Mouse (Mus musculus) MEL (cell line): Measurements from ENCODE around the gene Lman2. TPM values are rescaled to one million over a fixed set of nuclear protein-coding genes. Genes with fewer than 3 reads are reported as not detected.

Source experiments
- DNase-seq: peaks from one replicate; pipeline ENCODE4 v3.0.0; 2011; ENCODE audit warnings: low read depth, low spot score
- H3K27ac ChIP-seq: 2 replicates; pipeline ENCODE4 v1.5.1; 2012; ENCODE audit warnings: low read depth, mild to moderate bottlenecking, control low read depth, low read length, moderate library complexity; ENCODE audit not compliant: control insufficient read depth
- H3K27me3 ChIP-seq, 2 experiments: fragments of 150-350 bp in 1 of 2; sonication (generic) in 1 of 2; 2 replicates each; pipeline ENCODE4 v1.6.1; 2012; ENCODE audit warnings: low read length in 2 of 2, mild to moderate bottlenecking in 2 of 2, improper control_type of control experiment in 1 of 2, moderate library complexity in 1 of 2; ENCODE audit not compliant: insufficient read depth in 2 of 2, control insufficient read depth in 1 of 2
- H3K36me3 ChIP-seq, 2 experiments: 2 replicates each; pipeline ENCODE4 v1.6.1; 2012 to 2014; ENCODE audit warnings: low read length in 2 of 2, improper control_type of control experiment in 1 of 2, inconsistent platforms in 1 of 2, mild to moderate bottlenecking in 1 of 2; ENCODE audit not compliant: insufficient read depth in 2 of 2, control insufficient read depth in 1 of 2
- H3K4me1 ChIP-seq, 2 experiments: fragments of 150-350 bp in 1 of 2; sonication (generic) in 1 of 2; 2 replicates each; pipeline ENCODE4 v1.6.1; 2012; ENCODE audit warnings: low read length in 2 of 2, improper control_type of control experiment in 1 of 2, mild to moderate bottlenecking in 1 of 2; ENCODE audit not compliant: insufficient read depth in 2 of 2, control insufficient read depth in 1 of 2
- H3K4me3 ChIP-seq, 2 experiments: fragments of 150-350 bp in 1 of 2; sonication (generic) in 1 of 2; 2 replicates each; pipeline ENCODE4 v1.5.1; 2012; ENCODE audit warnings: low read depth in 2 of 2, low read length in 2 of 2, mild to moderate bottlenecking in 2 of 2, moderate library complexity in 2 of 2, control low read depth in 1 of 2, improper control_type of control experiment in 1 of 2; ENCODE audit not compliant: control insufficient read depth in 1 of 2, insufficient read depth in 1 of 2
- H3K79me2 ChIP-seq: 2 replicates; pipeline ENCODE4 v1.6.1; 2012; ENCODE audit warnings: mild to moderate bottlenecking, low read length, moderate library complexity; ENCODE audit not compliant: control insufficient read depth, poor library complexity, insufficient read depth
- H3K9ac ChIP-seq: 2 replicates; pipeline ENCODE4 v1.6.1; 2012; ENCODE audit warnings: low read depth, mild to moderate bottlenecking, control low read depth, low read length, moderate library complexity; ENCODE audit not compliant: control insufficient read depth, poor library complexity, severe bottlenecking
- H3K9me3 ChIP-seq: fragments of 150-350 bp; sonication (generic); replicated peaks from 2 replicates; pipeline ENCODE4 v1.6.1; 2012; ENCODE audit warnings: mild to moderate bottlenecking, low read length, improper control_type of control experiment, moderate library complexity; ENCODE audit not compliant: insufficient read depth
- CHD2 ChIP-seq: IDR thresholded peaks from 2 replicates; pipeline ENCODE4 v1.6.1; 2011; ENCODE audit warnings: low read length, improper control_type of control experiment
- E2F4 ChIP-seq: IDR thresholded peaks from 2 replicates; pipeline ENCODE4 v1.6.1; 2011; ENCODE audit warnings: low read depth, low read length, improper control_type of control experiment, borderline replicate concordance
- EP300 ChIP-seq, 2 experiments: IDR thresholded peaks; 2 replicates each; pipeline ENCODE4 v1.6.1; 2011; ENCODE audit warnings: improper control_type of control experiment in 2 of 2, low read length in 2 of 2, low read depth in 1 of 2, mild to moderate bottlenecking in 1 of 2
- GABPA ChIP-seq: IDR thresholded peaks from 2 replicates; pipeline ENCODE4 v1.6.1; 2012; ENCODE audit warnings: low read depth, mild to moderate bottlenecking, inconsistent platforms, low read length, improper control_type of control experiment, moderate library complexity
- MAX ChIP-seq: IDR thresholded peaks from 2 replicates; pipeline ENCODE4 v1.6.1; 2011; ENCODE audit warnings: low read length, improper control_type of control experiment
- MAZ ChIP-seq: IDR thresholded peaks from 2 replicates; pipeline ENCODE4 v1.6.1; 2012; ENCODE audit warnings: low read depth, mild to moderate bottlenecking, inconsistent platforms, low read length, improper control_type of control experiment
- MEF2A ChIP-seq: IDR thresholded peaks from 2 replicates; pipeline ENCODE4 v1.6.1; 2014; ENCODE audit warnings: low read depth, mild to moderate bottlenecking, inconsistent platforms, low read length, improper control_type of control experiment; ENCODE audit not compliant: poor library complexity, insufficient replicate concordance, severe bottlenecking; ENCODE audit errors: extremely low read depth
- MXI1 ChIP-seq: IDR thresholded peaks from 2 replicates; pipeline ENCODE4 v1.6.1; 2011; ENCODE audit warnings: mild to moderate bottlenecking, low read depth, low read length, improper control_type of control experiment
- MYB ChIP-seq: IDR thresholded peaks from 2 replicates; pipeline ENCODE4 v1.6.1; 2011; ENCODE audit warnings: mild to moderate bottlenecking, low read depth, low read length, improper control_type of control experiment
- MYC ChIP-seq: IDR thresholded peaks from 2 replicates; pipeline ENCODE4 v1.6.1; 2011; ENCODE audit warnings: low read depth, mild to moderate bottlenecking, low read length, improper control_type of control experiment, moderate library complexity
- NRF1 ChIP-seq: IDR thresholded peaks from 2 replicates; pipeline ENCODE4 v1.6.1; 2014; ENCODE audit warnings: low read depth, mild to moderate bottlenecking, inconsistent platforms, low read length, improper control_type of control experiment, moderate library complexity; ENCODE audit not compliant: poor library complexity, insufficient read depth, severe bottlenecking
- POLR2A ChIP-seq, 2 experiments: IDR thresholded peaks; 2 replicates each; pipeline ENCODE4 v1.6.1; 2011 to 2012; ENCODE audit warnings: low read length in 2 of 2, mild to moderate bottlenecking in 2 of 2, control low read depth in 1 of 2, improper control_type of control experiment in 1 of 2, low read depth in 1 of 2, moderate library complexity in 1 of 2; ENCODE audit not compliant: control insufficient read depth in 1 of 2, insufficient read depth in 1 of 2, poor library complexity in 1 of 2
- RCOR1 ChIP-seq: IDR thresholded peaks from 2 replicates; pipeline ENCODE4 v1.6.1; 2012; ENCODE audit warnings: low read depth, mild to moderate bottlenecking, inconsistent platforms, low read length, improper control_type of control experiment
- SIN3A ChIP-seq: IDR thresholded peaks from 2 replicates; pipeline ENCODE4 v1.6.1; 2012; ENCODE audit warnings: low read length, improper control_type of control experiment, inconsistent platforms
- TBP ChIP-seq: IDR thresholded peaks from 2 replicates; pipeline ENCODE4 v1.8.0; 2011; ENCODE audit warnings: low read depth, low read length, improper control_type of control experiment
- TCF12 ChIP-seq: IDR thresholded peaks from 2 replicates; pipeline ENCODE4 v1.6.1; 2014; ENCODE audit warnings: low read depth, mild to moderate bottlenecking, inconsistent platforms, low read length, improper control_type of control experiment, moderate library complexity
- USF2 ChIP-seq, 2 experiments: IDR thresholded peaks; 2 replicates each; pipeline ENCODE4 v1.6.1; 2011 to 2012; ENCODE audit warnings: improper control_type of control experiment in 2 of 2, low read length in 2 of 2, borderline replicate concordance in 1 of 2, inconsistent platforms in 1 of 2, low read depth in 1 of 2, mild to moderate bottlenecking in 1 of 2; ENCODE audit not compliant: insufficient read depth in 1 of 2
- ZC3H11A ChIP-seq: IDR thresholded peaks from 2 replicates; pipeline ENCODE4 v1.6.1; 2012; ENCODE audit warnings: low read depth, mild to moderate bottlenecking, inconsistent platforms, low read length, improper control_type of control experiment
- ZKSCAN1 ChIP-seq: IDR thresholded peaks from 2 replicates; pipeline ENCODE4 v1.6.1; 2012; ENCODE audit warnings: low read depth, mild to moderate bottlenecking, inconsistent platforms, low read length, improper control_type of control experiment, moderate library complexity
- ZMIZ1 ChIP-seq: IDR thresholded peaks from 2 replicates; pipeline ENCODE4 v1.6.1; 2012; ENCODE audit warnings: low read depth, mild to moderate bottlenecking, inconsistent platforms, low read length, improper control_type of control experiment, moderate library complexity
- polyA plus RNA-seq, 2 experiments: library from polyadenylated mRNA; stranded (reverse) in 1 of 2; unstranded in 1 of 2; fragments of >175 nt in 1 of 2; fragments of >200 nt in 1 of 2; gene quantifications; 2 replicates each; pipeline versions ENCODE4 v1.2.1 to v1.2.4; 2012; ENCODE audit warnings: low replicate concordance in 2 of 2, low read depth in 1 of 2; ENCODE audit not compliant: insufficient read length in 2 of 2, insufficient read depth in 1 of 2, missing spikeins in 1 of 2
- total RNA-seq: library from RNA; depleted of rRNA; stranded (reverse); fragments of 300-350 nt; gene quantifications from 2 replicates; pipeline ENCODE4 v1.2.3, GENCODE M21; 2012

Gene Lman2
- total and polyA plus RNA-seq, 3 experiments, result 86.1 to 239 (median 145) TPM

- TF ChIP-seq MYC (no peak), ZKSCAN1 (no peak), MAX (no peak)
- peaks cover 2 to 11% of the 10 kb centered on the region in 2 experiments; a peak in 3 of 4 replicates for H3K27me3 ChIP-seq
Measured at GRCm38 (mm10) chr13:55403266-55403665, 40.7 kb upstream of the Lman2 start.

GRCm38 (mm10) chr13:55400039-55400346, 37.4 kb upstream of the Lman2 start:
- Histone ChIP-seq H3K27me3 (peaks cover 2 to 11% of the 10 kb centered on the region in 2 experiments; a peak in 3 of 4 replicates), H3K9ac (no peak overlapping the region), H3K4me1 (no peaks in the 10 kb centered on the region), H3K79me2 (no peaks in the 10 kb centered on the region), H3K36me3 (no peaks in the 10 kb centered on the region), H3K9me3 (no peaks in the 10 kb centered on the region), H3K27ac (no peak overlapping the region), H3K4me3 (no peak overlapping the region)
- no peak for DNase-seq
- TF ChIP-seq NRF1 (no peak), EP300 (IDR thresholded peaks at IDR 0.05; ENCODE audit: low read depth in 1 of 2, low read length in 2 of 2) (no peak), MYB (no peak), TCF12 (no peak), SIN3A (no peak), POLR2A (IDR thresholded peaks at IDR 0.05; ENCODE audit: control insufficient read depth in 1 of 2, insufficient read depth in 1 of 2, low read depth in 1 of 2, low read length in 2 of 2, poor library complexity in 1 of 2) (no peak), RCOR1 (no peak), CHD2 (no peak), MXI1 (no peak), GABPA (no peak), MYC (no peak), ZC3H11A (no peak), MAZ (no peak), ZMIZ1 (no peak), E2F4 (no peak), USF2 (IDR thresholded peaks at IDR 0.05; ENCODE audit: borderline replicate concordance in 1 of 2, insufficient read depth in 1 of 2, low read depth in 1 of 2, low read length in 2 of 2) (no peak), MEF2A (no peak), TBP (no peak)
- TF ChIP-seq, all 39 proteins: peak for 0

More at GRCm38 (mm10) chr13:55403266-55403665, 40.7 kb upstream of the Lman2 start:
- DNase-seq, result no peak
- H3K4me1 ChIP-seq, result 0 out of 4 replicates have a peak, but pooled peaks cover 0 to 3% of the 10 kb centered on the region in 2 experiments
- no peaks in the 10 kb centered on the region for H3K79me2 ChIP-seq
- H3K9me3 ChIP-seq, result no peaks in the 10 kb centered on the region
- no peak overlapping the region for H3K4me3 ChIP-seq
- H3K9ac ChIP-seq, result no peak overlapping the region
- H3K27ac ChIP-seq, result no peak overlapping the region
- no peaks in the 10 kb centered on the region for H3K36me3 ChIP-seq
